Mouse (Mus musculus) kidney, adult 10 weeks (tissue): ENCODE data around the gene Gm5346. TPM values are rescaled to one million over a fixed set of nuclear protein-coding genes. Genes with fewer than 3 reads are reported as not detected.

ENCODE experiments used
- polyA plus RNA-seq: library from polyadenylated mRNA; stranded (reverse); fragments of 350-450 nt; fragmentation: Illumina TruSeq; extraction: RNeasy Lipid Tissue Mini Kit (QIAGEN cat#74804); gene quantifications from one replicate; pipeline ENCODE4 v1.2.3, GENCODE M21; 2014; ENCODE audit warnings: low read depth, low replicate concordance

Gene Gm5346
- not detected for polyA plus RNA-seq

GRCm38 (mm10) chr8:43627176-43627575 is at the start of gene Gm5346:
Gm5346 (minus strand) TSS chr8:43627276.

GRCm38 (mm10) chr8:43576607-43577006 is 50.5 kb downstream of the Gm5346 start, which contains the start of gene Adam26a:
Adam26a (minus strand) TSS chr8:43576707.

Other genes starting within 250 kb of the Gm5346 start
- not detected for gene Adam26b, start 99.2 kb downstream of the Gm5346 start, polyA plus RNA-seq
- not detected for gene Adam26a, start 50.6 kb downstream of the Gm5346 start, polyA plus RNA-seq
- gene Adam34, start 82.8 kb upstream of the Gm5346 start, polyA plus RNA-seq = not detected